Mouse (Mus musculus): ENCODE measurements around the gene Tanc2.

DNA sequence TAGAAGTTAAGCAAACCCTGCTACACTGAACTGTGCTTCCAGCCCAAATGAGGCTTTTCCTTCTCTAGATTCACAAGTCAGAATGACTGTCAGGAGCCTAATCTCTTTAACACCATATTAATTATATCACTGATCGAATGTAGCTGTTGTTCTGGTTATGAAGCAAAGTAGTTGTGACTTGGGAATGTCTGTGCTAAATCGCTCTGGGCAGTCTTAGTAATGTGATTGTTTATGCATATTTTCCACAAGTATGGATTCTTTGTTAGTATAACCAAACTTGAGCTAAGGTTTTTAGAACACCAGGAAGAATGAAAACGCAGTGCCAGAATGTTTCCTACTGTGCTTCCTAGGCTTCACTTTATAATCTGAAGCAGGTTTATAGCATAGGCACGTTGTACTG is 170.6 kb downstream of the Tanc2 start:
- TF ChIP-seq CTCF (IDR thresholded peaks at IDR 0.05; ENCODE audit: low read depth) (no peak), EP300 (IDR thresholded peaks at IDR 0.05; ENCODE audit: low read depth) (no peak)

Measured in heart, postnatal 0 days (tissue).